Mouse (Mus musculus): ENCODE measurements around the gene Slc22a1. TPM values are rescaled to one million over a fixed set of nuclear protein-coding genes. Genes with fewer than 3 reads are reported as not detected.

Gene Slc22a1
- 110 TPM for polyA plus RNA-seq (2014; fragmentation: Illumina TruSeq; extraction: RNeasy Lipid Tissue Mini Kit (QIAGEN cat#74804); ENCODE audit: low read depth, low replicate concordance)

DNA sequence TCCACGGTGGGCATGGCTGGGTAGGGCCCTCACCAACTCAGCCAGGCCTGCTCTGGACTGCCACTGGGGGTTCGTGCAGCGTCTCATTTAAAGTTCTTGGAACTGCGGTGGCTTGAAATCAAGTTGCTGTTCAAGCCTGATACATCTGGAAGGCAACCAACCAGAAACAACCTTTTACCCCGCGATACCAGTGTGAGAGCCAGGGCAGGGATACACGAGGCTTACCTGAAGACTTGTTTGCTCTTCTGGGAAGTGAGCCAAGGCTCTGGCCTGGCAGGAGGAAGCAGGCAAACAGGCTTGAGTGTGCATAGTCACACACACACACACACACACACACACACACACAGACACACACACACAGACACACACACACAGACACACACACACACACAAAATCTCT is at the start of gene Slc22a1:
Gene Slc22a1, minus strand, starts transcription at position 184 of the 400 bp plus-strand sequence.

Other genes with a start within 250 kb of the Slc22a1 start
- 0.44 TPM for gene Slc22a3, start 168.1 kb downstream of the Slc22a1 start, polyA plus RNA-seq (2014; fragmentation: Illumina TruSeq; extraction: RNeasy Lipid Tissue Mini Kit (QIAGEN cat#74804); ENCODE audit: low read depth, low replicate concordance)
- gene Slc22a2, start 91.7 kb downstream of the Slc22a1 start, polyA plus RNA-seq (2014; fragmentation: Illumina TruSeq; extraction: RNeasy Lipid Tissue Mini Kit (QIAGEN cat#74804); ENCODE audit: low read depth, low replicate concordance), result 68.9 TPM
- gene Igf2r, start 93.8 kb upstream of the Slc22a1 start, polyA plus RNA-seq (2014; fragmentation: Illumina TruSeq; extraction: RNeasy Lipid Tissue Mini Kit (QIAGEN cat#74804); ENCODE audit: low read depth, low replicate concordance), result 15.0 TPM
- 0.89 TPM for gene Mas1, start 192.3 kb upstream of the Slc22a1 start, polyA plus RNA-seq (2014; fragmentation: Illumina TruSeq; extraction: RNeasy Lipid Tissue Mini Kit (QIAGEN cat#74804); ENCODE audit: low read depth, low replicate concordance)
- 0.28 TPM for gene Mrgprh, start 200.2 kb upstream of the Slc22a1 start, polyA plus RNA-seq (2014; fragmentation: Illumina TruSeq; extraction: RNeasy Lipid Tissue Mini Kit (QIAGEN cat#74804); ENCODE audit: low read depth, low replicate concordance)
- 0.28 TPM for gene Pnldc1, start 234.4 kb upstream of the Slc22a1 start, polyA plus RNA-seq (2014; fragmentation: Illumina TruSeq; extraction: RNeasy Lipid Tissue Mini Kit (QIAGEN cat#74804); ENCODE audit: low read depth, low replicate concordance)
- 507 TPM for gene Tcp1, start 239.9 kb upstream of the Slc22a1 start, polyA plus RNA-seq (2014; fragmentation: Illumina TruSeq; extraction: RNeasy Lipid Tissue Mini Kit (QIAGEN cat#74804); ENCODE audit: low read depth, low replicate concordance)
- gene Mrpl18, start 240.5 kb upstream of the Slc22a1 start, polyA plus RNA-seq (2014; fragmentation: Illumina TruSeq; extraction: RNeasy Lipid Tissue Mini Kit (QIAGEN cat#74804); ENCODE audit: low read depth, low replicate concordance), result 107 TPM